12 mouse cellular contexts compared by ENCODE assay signal in the genomic region with DNA sequence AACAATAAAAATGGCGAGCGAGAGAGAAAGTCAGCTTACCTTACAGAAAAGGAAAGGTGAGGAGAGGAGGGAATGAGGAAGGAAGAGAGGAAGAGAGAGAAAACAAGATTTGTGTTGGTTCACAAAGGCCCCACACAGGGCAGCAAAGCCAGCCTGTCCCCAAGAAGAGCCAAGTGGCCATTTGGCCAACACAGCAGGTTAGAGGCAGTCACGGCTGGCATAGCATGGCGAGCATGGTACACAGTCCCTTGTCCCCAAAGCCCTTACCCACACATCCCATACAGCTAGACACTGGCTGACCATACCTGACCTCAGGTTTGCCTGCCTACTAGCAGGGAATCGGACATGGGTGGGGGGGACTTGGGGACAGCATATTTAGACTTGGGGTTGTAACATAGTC. TPM values are rescaled to one million over a fixed set of nuclear protein-coding genes. Genes with fewer than 3 reads are reported as not detected.
"Had no signal": no experiment of that assay in that cellular context is flagged by ENCODE, and none has a peak within 500 bp of the region (broad histone marks: within the 10 kb centered on the region; RNA-seq: fewer than 3 reads in every experiment).

No protein-coding gene starts in this region.

- H3K4me3 ChIP-seq: limb, embryonic 12.5 days; liver, embryonic 13.5 days; midbrain, embryonic 13.5 days; neural tube, embryonic 12.5 days had no signal

- ATAC-seq: liver, postnatal 0 days; midbrain, embryonic 13.5 days had no signal

- H3K4me1 ChIP-seq: limb, embryonic 12.5 days; liver, embryonic 13.5 days; midbrain, embryonic 13.5 days; neural tube, embryonic 12.5 days had no signal

- H3K27ac ChIP-seq: limb, embryonic 12.5 days; liver, embryonic 13.5 days; midbrain, embryonic 13.5 days; neural tube, embryonic 12.5 days; stomach, postnatal 0 days had no signal

- DNase-seq: kidney, adult 2 months; kidney, postnatal 25 days; layer of hippocampus, adult 9-11 months; liver; liver, embryonic 13.5 days; liver, postnatal 0 days; thymus, postnatal 14 days had no signal

- H3K27me3 ChIP-seq: liver, embryonic 13.5 days; midbrain, embryonic 13.5 days; neural tube, embryonic 12.5 days had no signal

RNA-seq across cellular contexts. Expression of a gene that starts 33.7 kb away (rescaled TPM):
- total RNA-seq: megakaryocyte-erythroid progenitor cell, adult 5-6 weeks had no signal
